Mouse (Mus musculus): Measurements from ENCODE around the gene Brms1. TPM values are rescaled to one million over a fixed set of nuclear protein-coding genes. Genes with fewer than 3 reads are reported as not detected.

Brms1 gene
- polyA plus RNA-seq, 1 experiment from 2014 or later, result 22.2 TPM

DNA sequence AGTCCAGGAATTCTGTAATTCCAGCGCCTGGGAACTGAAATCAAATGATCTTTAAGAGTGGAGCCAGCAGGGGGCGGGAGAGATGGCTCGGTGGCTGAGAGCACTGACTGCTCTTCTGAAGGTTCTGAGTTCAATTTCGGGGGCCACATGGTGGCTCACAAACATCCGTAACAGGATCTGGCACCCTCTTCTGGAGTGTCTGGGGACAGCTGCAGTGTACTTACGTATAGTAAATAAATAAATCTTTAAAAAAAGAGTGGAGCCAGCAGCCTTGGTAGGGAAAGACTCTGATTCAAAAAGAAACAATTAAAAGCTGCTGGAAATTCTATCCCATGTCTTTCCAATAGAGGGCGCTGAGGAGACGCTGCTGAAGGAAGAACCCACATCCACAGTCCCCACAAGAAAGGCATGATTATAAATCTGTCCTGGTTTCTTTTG is 26.2 kb upstream of the Brms1 start:
- Histone ChIP-seq H3K36me3 (ENCODE audit: control insufficient read depth, insufficient read depth) (no peaks in the 10 kb centered on the region), H3K9me3 (replicated peaks; ENCODE audit: control insufficient read depth, low read length) (no peaks in the 10 kb centered on the region), H3K4me2 (ENCODE audit: low read depth, low read length) (no peak overlapping the region), H3K27ac (ENCODE audit: low read length) (no peak overlapping the region), H3K27me3 (ENCODE audit: control insufficient read depth, insufficient read depth, low read depth, low read length) (peaks cover 5% of the 10 kb centered on the region), H3K4me3 (ENCODE audit: low read depth, low read length) (no peak overlapping the region), H3K9ac (ENCODE audit: low read depth, low read length) (no peak overlapping the region), H3K4me1 (ENCODE audit: control insufficient read depth, low read depth, low read length) (no peaks in the 10 kb centered on the region)
- ATAC-seq (ENCODE audit: low read depth), result no peak
- WGBS (ENCODE audit: insufficient replicate concordance), result 13% methylated on average over 8 of the region's 8 CpGs

DNA sequence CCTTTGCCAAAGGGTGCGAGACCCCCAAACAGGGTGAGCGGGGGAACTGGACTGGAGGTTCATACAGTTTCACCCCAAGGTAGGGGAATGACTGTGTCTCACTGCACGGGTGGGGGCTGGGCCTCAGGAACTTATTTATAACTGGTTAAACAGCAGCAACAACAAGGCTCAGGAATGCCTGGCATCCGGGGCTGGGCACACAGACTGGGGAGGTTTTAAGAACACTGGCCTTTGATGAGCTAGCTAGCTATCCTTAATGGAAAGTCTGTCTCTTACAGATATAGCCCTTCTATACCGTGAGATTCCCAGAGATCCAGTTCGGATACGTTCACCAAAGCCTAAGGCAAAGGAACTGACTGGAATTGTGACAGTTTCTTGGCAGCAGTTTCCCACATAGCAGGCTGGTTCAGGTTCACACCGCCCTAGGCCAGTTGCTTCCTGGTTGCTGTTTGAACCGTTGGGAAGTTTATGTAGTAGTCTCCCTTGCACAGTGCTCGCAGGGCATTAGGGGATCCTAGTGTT is 24.9 kb upstream of the Brms1 start:
- 35% methylated on average over 10 of the region's 10 CpGs for WGBS (ENCODE audit: insufficient replicate concordance)
- H3K4me3 ChIP-seq (ENCODE audit: low read depth, low read length), result no peak overlapping the region
- H3K27ac ChIP-seq (ENCODE audit: low read length), result no peak overlapping the region
- no peaks in the 10 kb centered on the region for H3K9me3 ChIP-seq (replicated peaks; ENCODE audit: control insufficient read depth, low read length)
- no peak for ATAC-seq (ENCODE audit: low read depth)
- H3K36me3 ChIP-seq (ENCODE audit: control insufficient read depth, insufficient read depth), result no peaks in the 10 kb centered on the region
- H3K27me3 ChIP-seq (ENCODE audit: control insufficient read depth, insufficient read depth, low read depth, low read length), result peaks cover 5% of the 10 kb centered on the region
- H3K4me1 ChIP-seq (ENCODE audit: control insufficient read depth, low read depth, low read length), result no peaks in the 10 kb centered on the region
- no peak overlapping the region for H3K9ac ChIP-seq (ENCODE audit: low read depth, low read length)
- H3K4me2 ChIP-seq (ENCODE audit: low read depth, low read length), result peak overlapping the region; percentile 5; the same call in 1 of the 2 replicates

DNA sequence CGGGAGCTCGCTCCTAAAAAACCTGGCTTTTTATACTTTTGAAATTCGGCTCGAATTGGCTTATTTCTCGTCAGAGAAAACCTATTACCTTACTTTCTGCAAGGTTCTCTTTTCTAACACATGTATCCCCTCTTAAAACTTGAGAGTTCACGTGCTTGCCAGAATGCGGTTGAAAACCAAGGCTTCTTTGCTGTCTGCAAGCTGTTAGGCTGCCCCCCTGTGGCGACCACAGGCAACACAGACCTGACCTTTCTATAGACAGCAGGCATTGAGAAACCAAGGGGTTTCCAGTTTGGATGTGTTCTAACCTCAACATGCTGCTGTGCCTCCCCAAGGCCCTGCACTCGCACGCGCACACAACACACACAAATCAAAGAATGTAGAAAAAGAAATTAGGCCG is 24.4 kb upstream of the Brms1 start:
- no peak for ATAC-seq (ENCODE audit: low read depth)
- Histone ChIP-seq H3K27me3 (ENCODE audit: control insufficient read depth, insufficient read depth, low read depth, low read length) (peaks cover 5% of the 10 kb centered on the region), H3K9ac (ENCODE audit: low read depth, low read length) (no peak overlapping the region), H3K4me1 (ENCODE audit: control insufficient read depth, low read depth, low read length) (no peaks in the 10 kb centered on the region), H3K36me3 (ENCODE audit: control insufficient read depth, insufficient read depth) (no peaks in the 10 kb centered on the region), H3K9me3 (replicated peaks; ENCODE audit: control insufficient read depth, low read length) (no peaks in the 10 kb centered on the region), H3K27ac (ENCODE audit: low read length) (no peak overlapping the region), H3K4me2 (ENCODE audit: low read depth, low read length) (peak overlapping the region; percentile 5; the same call in 1 of the 2 replicates), H3K4me3 (ENCODE audit: low read depth, low read length) (no peak overlapping the region)
- 18% methylated on average over 12 of the region's 12 CpGs for WGBS (ENCODE audit: insufficient replicate concordance)

DNA sequence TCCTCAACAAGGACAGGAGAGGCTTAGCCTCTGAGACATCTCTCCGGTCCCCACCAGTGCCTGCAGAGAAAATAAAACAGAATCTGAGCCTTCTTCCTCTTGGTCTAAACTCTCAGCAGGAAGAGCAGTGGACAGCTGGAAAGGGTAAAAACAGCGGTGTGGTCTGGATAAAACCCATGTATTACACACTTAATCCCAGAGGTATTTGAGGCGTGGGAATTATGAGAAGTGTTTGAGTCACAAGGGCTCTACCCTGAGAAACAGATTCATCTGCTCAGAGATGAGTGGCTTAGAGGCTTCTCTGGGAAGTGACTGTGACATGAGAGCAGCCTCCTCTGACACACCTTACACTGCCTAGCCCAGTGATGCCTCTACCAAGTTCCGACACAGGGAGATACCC is 23.5 kb upstream of the Brms1 start:
- ATAC-seq (ENCODE audit: low read depth), result no peak
- Histone ChIP-seq H3K4me2 (ENCODE audit: low read depth, low read length) (no peak overlapping the region), H3K36me3 (ENCODE audit: control insufficient read depth, insufficient read depth) (no peaks in the 10 kb centered on the region), H3K4me3 (ENCODE audit: low read depth, low read length) (no peak overlapping the region), H3K4me1 (ENCODE audit: control insufficient read depth, low read depth, low read length) (no peaks in the 10 kb centered on the region), H3K27me3 (ENCODE audit: control insufficient read depth, insufficient read depth, low read depth, low read length) (peaks cover 5% of the 10 kb centered on the region), H3K27ac (ENCODE audit: low read length) (no peak overlapping the region), H3K9me3 (replicated peaks; ENCODE audit: control insufficient read depth, low read length) (no peaks in the 10 kb centered on the region), H3K9ac (ENCODE audit: low read depth, low read length) (no peak overlapping the region)
- WGBS (ENCODE audit: insufficient replicate concordance), result 70% methylated on average over 4 of the region's 4 CpGs

DNA sequence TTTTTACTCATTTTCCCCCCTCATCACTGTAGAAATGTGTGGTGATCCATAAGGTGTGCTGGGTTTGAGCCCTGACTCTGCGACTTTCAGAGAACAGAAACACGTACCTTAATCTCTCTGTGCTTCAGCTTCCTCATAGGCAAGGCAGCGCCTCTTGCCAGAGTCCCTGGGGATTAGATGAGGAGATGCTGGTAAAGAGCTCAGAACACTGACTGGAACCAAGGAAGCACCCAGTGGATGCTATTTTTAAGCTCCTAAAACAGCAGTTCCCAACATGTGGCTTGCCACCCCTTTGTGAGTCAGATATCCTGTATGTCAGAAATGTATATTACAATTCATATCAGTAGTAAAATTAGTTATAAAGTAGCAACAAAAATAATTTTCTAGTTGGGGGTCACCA is 23.0 kb upstream of the Brms1 start:
- no peak overlapping the region for H3K27ac ChIP-seq (ENCODE audit: low read length)
- no peaks in the 10 kb centered on the region for H3K9me3 ChIP-seq (replicated peaks; ENCODE audit: control insufficient read depth, low read length)
- ATAC-seq (ENCODE audit: low read depth), result no peak
- H3K27me3 ChIP-seq (ENCODE audit: control insufficient read depth, insufficient read depth, low read depth, low read length), result peaks cover 5% of the 10 kb centered on the region; the same call in 1 of the 2 replicates
- H3K4me3 ChIP-seq (ENCODE audit: low read depth, low read length), result no peak overlapping the region
- no peaks in the 10 kb centered on the region for H3K36me3 ChIP-seq (ENCODE audit: control insufficient read depth, insufficient read depth)
- H3K9ac ChIP-seq (ENCODE audit: low read depth, low read length), result no peak overlapping the region
- H3K4me2 ChIP-seq (ENCODE audit: low read depth, low read length), result no peak overlapping the region
- H3K4me1 ChIP-seq (ENCODE audit: control insufficient read depth, low read depth, low read length), result peaks cover 2% of the 10 kb centered on the region
- 73% methylated on average over 3 of the region's 3 CpGs for WGBS (ENCODE audit: insufficient replicate concordance)

DNA sequence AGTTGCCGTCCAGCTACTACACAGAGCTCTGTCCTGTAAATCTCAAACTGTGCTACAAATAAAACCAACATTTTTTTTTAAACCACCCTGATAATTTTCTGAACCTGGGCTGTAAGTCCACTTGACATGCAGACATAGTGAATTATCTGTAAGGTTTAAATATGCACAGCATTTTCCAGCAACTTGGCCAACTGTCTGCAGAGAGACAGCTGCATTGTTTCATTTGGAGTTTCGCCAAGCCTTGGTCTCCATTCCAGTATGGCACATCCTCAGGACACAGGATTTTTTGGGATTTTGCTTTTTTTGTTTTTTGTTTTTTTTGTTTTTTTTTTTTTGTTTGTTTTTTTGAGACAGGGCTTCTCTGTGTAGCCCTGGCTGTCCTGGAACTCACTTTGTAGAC is 19.7 kb upstream of the Brms1 start:
- H3K4me2 ChIP-seq (ENCODE audit: low read depth, low read length), result no peak overlapping the region
- no peak overlapping the region for H3K27ac ChIP-seq (ENCODE audit: low read length)
- no peak for ATAC-seq (ENCODE audit: low read depth)
- no peaks in the 10 kb centered on the region for H3K36me3 ChIP-seq (ENCODE audit: control insufficient read depth, insufficient read depth)
- no peak overlapping the region for H3K9ac ChIP-seq (ENCODE audit: low read depth, low read length)
- WGBS (ENCODE audit: insufficient replicate concordance), result 64% methylated on average over 2 of the region's 2 CpGs
- H3K4me1 ChIP-seq (ENCODE audit: control insufficient read depth, low read depth, low read length), result peaks cover 8% of the 10 kb centered on the region
- no peaks in the 10 kb centered on the region for H3K27me3 ChIP-seq (ENCODE audit: control insufficient read depth, insufficient read depth, low read depth, low read length)
- no peaks in the 10 kb centered on the region for H3K9me3 ChIP-seq (replicated peaks; ENCODE audit: control insufficient read depth, low read length)
- no peak overlapping the region for H3K4me3 ChIP-seq (ENCODE audit: low read depth, low read length)

DNA sequence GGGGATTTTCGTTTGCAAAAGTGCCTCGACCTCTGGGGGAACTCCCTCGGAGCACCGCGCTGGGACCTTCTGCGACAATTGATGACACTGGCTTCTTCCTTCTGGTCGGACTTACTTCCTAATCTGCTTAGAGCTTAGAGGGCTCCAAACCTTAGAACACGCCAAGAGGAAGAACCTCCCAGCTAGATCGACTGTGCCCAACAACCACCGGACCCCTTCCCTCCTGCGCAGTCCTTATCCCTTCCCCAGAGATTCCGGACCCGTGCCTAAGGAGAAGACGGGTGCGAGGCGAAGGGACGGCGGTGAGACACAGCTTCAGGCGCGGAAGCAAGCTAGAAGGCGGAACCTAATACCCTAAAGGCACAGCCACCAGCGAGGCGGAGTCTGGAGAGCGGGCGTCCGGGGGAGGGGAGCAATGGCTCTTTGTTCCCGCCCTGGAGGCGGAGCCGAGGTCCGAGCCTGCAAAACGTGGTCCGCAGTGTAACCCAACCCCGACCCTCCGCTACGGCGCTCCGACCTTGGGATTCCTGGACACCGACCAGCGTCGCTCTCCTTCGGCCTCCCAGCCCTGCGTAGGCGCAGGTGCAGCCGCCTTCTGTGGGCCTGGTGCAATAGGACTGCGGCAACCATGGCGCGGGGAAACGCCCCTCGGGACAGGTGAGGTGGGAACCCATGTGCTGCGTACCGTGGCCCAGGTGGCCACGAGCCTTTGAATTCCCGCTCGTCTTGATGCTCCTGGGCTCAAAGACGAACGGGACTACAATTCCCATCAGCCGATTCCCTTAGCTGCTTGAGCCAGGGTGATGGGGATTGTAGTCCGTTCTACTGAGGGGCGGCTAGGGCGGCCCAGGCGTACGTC is 17.3 kb upstream of the Brms1 start, which contains the start of gene Slc29a2:
Gene Slc29a2 (plus strand): TSS at position 240 of the 859 bp plus-strand sequence.
- Histone ChIP-seq H3K36me3 (ENCODE audit: control insufficient read depth, insufficient read depth) (no peaks in the 10 kb centered on the region), H3K9me3 (replicated peaks; ENCODE audit: control insufficient read depth, low read length) (no peaks in the 10 kb centered on the region), H3K4me2 (ENCODE audit: low read depth, low read length) (peak within 1 kb of the TSS; percentile 86), H3K4me1 (ENCODE audit: control insufficient read depth, low read depth, low read length) (peaks cover 8% of the 10 kb centered on the region), H3K9ac (ENCODE audit: low read depth, low read length) (peak within 1 kb of the TSS; percentile 76), H3K27me3 (ENCODE audit: control insufficient read depth, insufficient read depth, low read depth, low read length) (no peaks in the 10 kb centered on the region), H3K4me3 (ENCODE audit: low read depth, low read length) (peak within 1 kb of the TSS; percentile 73), H3K27ac (ENCODE audit: low read length) (peak within 1 kb of the TSS; percentile 69)
- ATAC-seq (ENCODE audit: low read depth), result peak; percentile 93
- WGBS (ENCODE audit: insufficient replicate concordance), result under 1% methylated on average over 62 of the region's 62 CpGs

DNA sequence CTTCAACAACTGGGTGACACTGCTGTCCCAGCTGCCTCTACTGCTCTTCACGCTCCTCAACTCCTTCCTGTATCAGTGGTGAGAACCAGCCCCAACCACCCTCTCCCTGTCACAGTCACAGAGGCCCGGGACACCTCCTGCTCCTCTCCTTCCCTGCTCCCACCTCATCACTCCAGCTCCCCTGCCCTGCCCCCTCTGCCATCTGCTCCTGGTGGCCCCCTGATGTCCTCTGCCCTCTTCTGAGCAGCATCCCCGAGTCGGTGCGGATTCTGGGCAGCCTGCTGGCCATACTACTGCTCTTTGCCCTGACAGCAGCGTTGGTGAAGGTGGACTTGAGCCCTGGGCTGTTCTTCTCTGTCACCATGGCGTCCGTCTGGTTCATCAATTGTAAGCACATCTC is 15.0 kb upstream of the Brms1 start:
- H3K36me3 ChIP-seq (ENCODE audit: control insufficient read depth, insufficient read depth), result no peaks in the 10 kb centered on the region
- no peaks in the 10 kb centered on the region for H3K27me3 ChIP-seq (ENCODE audit: control insufficient read depth, insufficient read depth, low read depth, low read length)
- H3K4me2 ChIP-seq (ENCODE audit: low read depth, low read length), result no peak overlapping the region
- H3K4me1 ChIP-seq (ENCODE audit: control insufficient read depth, low read depth, low read length), result peaks cover 8% of the 10 kb centered on the region
- H3K9ac ChIP-seq (ENCODE audit: low read depth, low read length), result no peak overlapping the region
- ATAC-seq (ENCODE audit: low read depth), result no peak
- no peaks in the 10 kb centered on the region for H3K9me3 ChIP-seq (replicated peaks; ENCODE audit: control insufficient read depth, low read length)
- H3K27ac ChIP-seq (ENCODE audit: low read length), result no peak overlapping the region
- WGBS (ENCODE audit: insufficient replicate concordance), result 72% methylated on average over 8 of the region's 8 CpGs
- H3K4me3 ChIP-seq (ENCODE audit: low read depth, low read length), result no peak overlapping the region

DNA sequence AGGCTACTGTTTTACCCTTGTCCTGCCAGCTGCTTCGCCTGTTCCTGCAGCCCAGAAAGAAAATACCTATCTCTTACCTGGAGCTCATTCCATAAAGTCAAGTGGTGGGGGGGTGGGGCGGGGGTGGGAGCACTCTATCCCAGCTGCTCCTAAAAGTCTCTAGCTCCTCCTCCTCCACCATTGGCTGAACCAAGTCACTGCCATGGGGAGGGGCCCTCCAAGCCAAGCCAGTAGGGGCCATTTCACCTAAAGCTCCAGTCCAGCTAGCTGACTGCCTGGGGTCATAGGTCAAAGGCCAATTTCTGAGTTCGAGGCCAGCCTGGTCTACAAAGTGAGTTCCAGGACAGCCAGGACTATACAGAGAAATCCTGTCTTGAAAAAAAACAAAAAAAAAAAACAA is 8.5 kb upstream of the Brms1 start:
- no peak overlapping the region for H3K4me2 ChIP-seq (ENCODE audit: low read depth, low read length)
- no peaks in the 10 kb centered on the region for H3K36me3 ChIP-seq (ENCODE audit: control insufficient read depth, insufficient read depth)
- H3K27ac ChIP-seq (ENCODE audit: low read length), result no peak overlapping the region
- no peak for ATAC-seq (ENCODE audit: low read depth)
- H3K4me3 ChIP-seq (ENCODE audit: low read depth, low read length), result no peak overlapping the region
- H3K4me1 ChIP-seq (ENCODE audit: control insufficient read depth, low read depth, low read length), result peaks cover under 1% of the 10 kb centered on the region; the same call in 1 of the 2 replicates
- H3K27me3 ChIP-seq (ENCODE audit: control insufficient read depth, insufficient read depth, low read depth, low read length), result no peaks in the 10 kb centered on the region
- no peak overlapping the region for H3K9ac ChIP-seq (ENCODE audit: low read depth, low read length)
- 62% methylated on average over 3 of the region's 3 CpGs for WGBS (ENCODE audit: insufficient replicate concordance)
- H3K9me3 ChIP-seq (replicated peaks; ENCODE audit: control insufficient read depth, low read length), result no peaks in the 10 kb centered on the region

Measured in liver, embryonic 16.5 days (tissue).